Mouse (Mus musculus): Measurements from ENCODE around the gene Gm17490.

DNA sequence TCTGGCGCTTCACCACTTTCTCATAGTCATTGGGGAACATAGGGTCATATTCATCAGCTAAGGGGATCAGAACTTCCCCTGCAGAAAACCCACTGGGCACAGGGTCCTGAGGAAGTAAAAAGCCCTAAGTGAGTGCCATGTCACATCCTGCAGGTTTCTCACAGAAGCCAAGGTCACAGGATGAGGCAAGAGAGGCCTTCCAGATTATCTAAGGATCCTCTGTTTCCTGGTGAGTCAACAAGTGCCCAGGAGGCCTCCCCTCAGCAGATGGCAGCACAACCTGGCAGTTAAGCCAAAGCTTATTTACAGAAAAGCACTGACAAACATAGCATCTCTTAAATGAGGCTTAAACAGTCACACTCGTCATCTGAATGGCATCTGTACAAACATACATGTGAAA is 29.4 kb downstream of the Gm17490 start:
- TF ChIP-seq CTCF (IDR thresholded peaks at IDR 0.05; ENCODE audit: control insufficient read depth, insufficient read depth, insufficient read length) (no peak), USF1 (IDR thresholded peaks at IDR 0.05; ENCODE audit: low read depth) (no peak)
